In the genomic region with DNA sequence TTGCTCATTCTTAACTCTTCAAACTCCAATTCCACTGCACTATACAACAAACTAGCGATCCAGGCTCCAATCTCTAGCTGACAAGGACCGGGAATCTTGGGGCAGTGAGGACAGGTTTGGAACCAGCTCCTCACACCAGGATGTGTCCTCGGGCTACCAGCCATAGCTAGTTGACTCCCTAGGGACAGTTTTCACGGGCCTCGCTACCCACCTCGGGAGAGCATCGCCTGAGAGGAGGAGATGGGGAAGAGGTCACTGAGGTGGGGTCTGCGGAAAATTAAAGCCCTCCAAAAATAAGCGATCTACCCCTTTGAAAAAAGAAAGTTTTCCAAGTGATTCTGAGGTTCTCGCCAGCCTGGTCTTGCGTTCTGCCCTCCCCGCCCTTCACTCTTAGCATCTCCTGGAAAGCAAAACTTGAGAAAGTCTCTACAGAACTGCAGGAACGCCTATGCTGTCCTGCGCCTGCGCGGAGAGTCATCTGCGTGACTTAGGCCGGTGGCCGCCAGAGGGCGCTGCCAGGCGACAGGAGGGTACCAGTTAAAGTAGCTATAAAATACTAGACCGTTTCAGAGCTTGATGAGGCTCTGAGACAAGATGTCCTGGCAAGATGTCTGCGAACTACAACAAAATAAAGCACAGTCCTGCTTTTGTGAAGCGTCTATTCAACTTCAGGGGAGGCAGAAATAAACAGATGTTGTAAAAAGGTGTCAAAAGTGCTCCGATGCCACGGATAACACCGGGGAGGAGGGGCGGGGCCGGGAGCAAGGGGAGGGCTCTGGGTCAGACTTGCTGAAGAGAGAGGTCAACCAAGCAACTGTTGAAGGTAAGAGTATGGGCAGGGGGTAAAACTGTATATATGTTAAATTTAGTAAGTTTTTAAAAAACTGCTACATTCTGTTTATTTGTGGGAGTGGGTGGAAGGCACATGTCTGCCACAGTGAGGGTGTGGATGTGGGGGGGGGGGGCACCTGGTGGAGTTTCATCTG, we compare ENCODE assay signal across 8 mouse cellular contexts. TPM values are rescaled to one million over a fixed set of nuclear protein-coding genes. Genes with fewer than 3 reads are reported as not detected.
DNase-seq lines count a peak whose midpoint lies in the region; ATAC-seq and TF ChIP-seq lines count a peak whose summit lies in the region.

No protein-coding gene starts in this region.

- H3K27me3 ChIP-seq in E14TG2a.4 (ENCODE audit: insufficient read depth, low read length), result peaks cover 26% of the 10 kb centered on the region
- peaks cover 51% of the 10 kb centered on the region for H3K27me3 ChIP-seq in forebrain, embryonic 12.5 days
- peaks cover 51% of the 10 kb centered on the region for H3K27me3 ChIP-seq in heart, postnatal 0 days (ENCODE audit: control insufficient read depth, insufficient read depth, low read length)
- peaks cover 31% of the 10 kb centered on the region for H3K27me3 ChIP-seq in liver, embryonic 14.5 days (ENCODE audit: control insufficient read depth, insufficient read depth, low read length)
- peaks cover 10% of the 10 kb centered on the region for H3K27me3 ChIP-seq in neural tube, embryonic 11.5 days (ENCODE audit: control insufficient read depth, insufficient read depth, low read length)
- peaks cover 26% of the 10 kb centered on the region for H3K27me3 ChIP-seq in stomach, embryonic 16.5 days (ENCODE audit: control insufficient read depth, insufficient read depth, low read length)

- peak; percentile 80 for DNase-seq in c-Kit-positive CD71-positive TER-119-positive erythroid progenitor cells, embryonic 14.5 days (ENCODE audit: low spot score)
- peak; percentile 84 for DNase-seq in heart, postnatal 0 days (ENCODE audit: low spot score)
- DNase-seq in kidney, postnatal 36 days, result peak; percentile 86 to 97
- peak; percentile 49 to 66 (median 54) for DNase-seq in liver, embryonic 14.5 days (ENCODE audit: low read depth in 3 of 3, low spot score in 3 of 3)
- DNase-seq in neural tube, embryonic 11.5 days (ENCODE audit: low spot score), result peak; percentile 91

- H3K4me2 ChIP-seq in forebrain, embryonic 12.5 days, result peak overlapping the region; percentile 53
- peak overlapping the region; percentile 47 for H3K4me2 ChIP-seq in heart, postnatal 0 days (ENCODE audit: low read depth, low read length)
- H3K4me2 ChIP-seq in liver, embryonic 14.5 days (ENCODE audit: low read depth), result peak overlapping the region; percentile 48
- peak overlapping the region; percentile 40 for H3K4me2 ChIP-seq in neural tube, embryonic 11.5 days (ENCODE audit: low read depth)
- peak overlapping the region; percentile 44 for H3K4me2 ChIP-seq in stomach, embryonic 16.5 days (ENCODE audit: low read depth, low read length)

- ATAC-seq in forebrain, embryonic 12.5 days (ENCODE audit: low FRiP score), result peak; percentile 72; the same call in 1 of the 2 replicates
- peak; percentile 70; the same call in 1 of the 2 replicates for ATAC-seq in heart, postnatal 0 days (ENCODE audit: insufficient read depth, low read depth)
- peak; percentile 62; the same call in 1 of the 2 replicates for ATAC-seq in liver, embryonic 14.5 days (ENCODE audit: insufficient read depth)
- ATAC-seq in neural tube, embryonic 11.5 days (ENCODE audit: insufficient read depth, low FRiP score, low TSS enrichment), result peak; percentile 48; the same call in 1 of the 2 replicates
- ATAC-seq in stomach, embryonic 16.5 days (ENCODE audit: insufficient read depth, low FRiP score), result peak; percentile 58; the same call in 1 of the 2 replicates

- no peak for TF ChIP-seq EP300 in heart, postnatal 0 days (IDR thresholded peaks at IDR 0.05; ENCODE audit: low read depth)
- no peak for TF ChIP-seq EP300 in liver, embryonic 14.5 days (IDR thresholded peaks at IDR 0.05; ENCODE audit: low read depth)

- peak; percentile 83 for TF ChIP-seq CTCF in E14TG2a.4 (conservative IDR thresholded peaks at IDR 0.05; ENCODE audit: low read length)
- peak; percentile 95 for TF ChIP-seq CTCF in heart, postnatal 0 days (IDR thresholded peaks at IDR 0.05; ENCODE audit: low read depth)
- TF ChIP-seq CTCF in liver, embryonic 14.5 days (IDR thresholded peaks at IDR 0.05; ENCODE audit: low read depth), result peak; percentile 96

- H3K27ac ChIP-seq in forebrain, embryonic 12.5 days, result no peak overlapping the region
- H3K27ac ChIP-seq in heart, postnatal 0 days (ENCODE audit: low read depth), result no peak overlapping the region
- no peak overlapping the region for H3K27ac ChIP-seq in liver, embryonic 14.5 days
- H3K27ac ChIP-seq in neural tube, embryonic 11.5 days (ENCODE audit: low read depth, low read length), result no peak overlapping the region
- H3K27ac ChIP-seq in stomach, embryonic 16.5 days (ENCODE audit: low read length), result no peak overlapping the region

- 5% methylated on average over 29 of the region's 29 CpGs for WGBS in forebrain, embryonic 12.5 days
- 7% methylated on average over 29 of the region's 29 CpGs for WGBS in heart, postnatal 0 days
- 5% methylated on average over 29 of the region's 29 CpGs for WGBS in liver, embryonic 14.5 days (ENCODE audit: insufficient replicate concordance)
- 5% methylated on average over 29 of the region's 29 CpGs for WGBS in neural tube, embryonic 11.5 days
- WGBS in stomach, embryonic 16.5 days, result 7% methylated on average over 29 of the region's 29 CpGs

- peak overlapping the region; percentile 21 for H3K4me3 ChIP-seq in E14TG2a.4 (replicated peaks; ENCODE audit: low read length)
- peak overlapping the region; percentile 31 for H3K4me3 ChIP-seq in forebrain, embryonic 12.5 days (replicated peaks)
- H3K4me3 ChIP-seq in heart, postnatal 0 days (ENCODE audit: low read depth, low read length), result peak overlapping the region; percentile 23
- peak overlapping the region in 1 of 2 experiments; percentile 39; a peak in 2 of 4 replicates for H3K4me3 ChIP-seq in liver, embryonic 14.5 days (ENCODE audit: insufficient read depth in 1 of 2, low read depth in 2 of 2, low read length in 2 of 2)
- peak overlapping the region; percentile 16 for H3K4me3 ChIP-seq in neural tube, embryonic 11.5 days (ENCODE audit: low read depth, low read length)
- H3K4me3 ChIP-seq in stomach, embryonic 16.5 days (replicated peaks; ENCODE audit: low read length), result peak overlapping the region; percentile 14

- H3K9me3 ChIP-seq in E14TG2a.4 (ENCODE audit: low read length), result no peaks in the 10 kb centered on the region
- H3K9me3 ChIP-seq in forebrain, embryonic 12.5 days, result no peaks in the 10 kb centered on the region
- no peaks in the 10 kb centered on the region for H3K9me3 ChIP-seq in heart, postnatal 0 days (replicated peaks; ENCODE audit: control insufficient read depth, low read length)
- no peaks in the 10 kb centered on the region for H3K9me3 ChIP-seq in liver, embryonic 14.5 days (ENCODE audit: control insufficient read depth, low read length)
- no peaks in the 10 kb centered on the region for H3K9me3 ChIP-seq in neural tube, embryonic 11.5 days (ENCODE audit: control insufficient read depth, low read length)
- H3K9me3 ChIP-seq in stomach, embryonic 16.5 days (replicated peaks; ENCODE audit: control insufficient read depth, low read length), result no peaks in the 10 kb centered on the region

- peak overlapping the region; percentile 40 for H3K9ac ChIP-seq in forebrain, embryonic 12.5 days
- H3K9ac ChIP-seq in heart, postnatal 0 days (replicated peaks; ENCODE audit: low read depth, low read length), result no peak overlapping the region
- H3K9ac ChIP-seq in liver, embryonic 14.5 days (replicated peaks), result no peak overlapping the region
- H3K9ac ChIP-seq in neural tube, embryonic 11.5 days (ENCODE audit: low read length), result no peak overlapping the region
- H3K9ac ChIP-seq in stomach, embryonic 16.5 days (ENCODE audit: low read length), result 0 out of 2 replicates have a peak overlapping the region, but pooled peaks have one; percentile 16

- H3K36me3 ChIP-seq in E14TG2a.4 (ENCODE audit: insufficient read depth, low read length), result no peaks in the 10 kb centered on the region
- H3K36me3 ChIP-seq in forebrain, embryonic 12.5 days (replicated peaks), result no peaks in the 10 kb centered on the region
- no peaks in the 10 kb centered on the region for H3K36me3 ChIP-seq in heart, postnatal 0 days (replicated peaks; ENCODE audit: control insufficient read depth, insufficient read depth, low read length)
- H3K36me3 ChIP-seq in liver, embryonic 14.5 days (replicated peaks; ENCODE audit: control insufficient read depth, insufficient read depth, low read depth), result no peaks in the 10 kb centered on the region
- H3K36me3 ChIP-seq in neural tube, embryonic 11.5 days (ENCODE audit: control insufficient read depth, insufficient read depth, low read length), result no peaks in the 10 kb centered on the region
- H3K36me3 ChIP-seq in stomach, embryonic 16.5 days (ENCODE audit: control insufficient read depth, insufficient read depth, low read length), result no peaks in the 10 kb centered on the region

- peaks cover 30% of the 10 kb centered on the region for H3K4me1 ChIP-seq in E14TG2a.4 (replicated peaks; ENCODE audit: low read depth, low read length)
- H3K4me1 ChIP-seq in forebrain, embryonic 12.5 days, result peaks cover 4% of the 10 kb centered on the region; the same call in 1 of the 2 replicates
- H3K4me1 ChIP-seq in heart, postnatal 0 days (ENCODE audit: control insufficient read depth, insufficient read depth), result 0 out of 2 replicates have a peak, but pooled peaks cover 3% of the 10 kb centered on the region
- H3K4me1 ChIP-seq in liver, embryonic 14.5 days (replicated peaks; ENCODE audit: control insufficient read depth in 2 of 2, insufficient read depth in 2 of 2, low read length in 1 of 2), result peaks cover 2 to 4% of the 10 kb centered on the region in 2 experiments; a peak in 2 of 4 replicates
- no peaks in the 10 kb centered on the region for H3K4me1 ChIP-seq in neural tube, embryonic 11.5 days (ENCODE audit: control insufficient read depth, insufficient read depth, low read length)
- no peaks in the 10 kb centered on the region for H3K4me1 ChIP-seq in stomach, embryonic 16.5 days (ENCODE audit: control insufficient read depth, insufficient read depth, low read length)

RNA-seq across cellular contexts. Expression of a gene that starts 6.4 kb away (rescaled TPM):
- 85.7 and 87.5 TPM in 2 replicates for polyA plus RNA-seq in forebrain, embryonic 12.5 days (2016; fragmentation: Nextera tagmentation; extraction: Ambion mirVana)
- total RNA-seq in heart, postnatal 0 days (2014; rRNA removed; ENCODE audit: low replicate concordance), result 4.7 and 6.3 TPM in 2 replicates
- 24.3 and 25.3 TPM in 2 replicates for polyA plus RNA-seq in heart, postnatal 0 days (2015; fragmentation: Nextera tagmentation; extraction: Ambion mirVana)
- 1.7 and 4.0 TPM in 2 replicates for polyA plus RNA-seq in liver, embryonic 14.5 days (2012; rRNA removed)
- 14.0 and 14.4 TPM in 2 replicates for polyA plus RNA-seq in liver, embryonic 14.5 days (2014; fragmentation: Nextera tagmentation; extraction: Ambion mirVana)
- polyA plus RNA-seq in neural tube, embryonic 11.5 days (2014; fragmentation: Nextera tagmentation; extraction: Ambion mirVana), result 75.0 and 76.5 TPM in 2 replicates
- polyA plus RNA-seq in stomach, embryonic 16.5 days (2015; fragmentation: Nextera tagmentation; extraction: Ambion mirVana), result 31.7 and 37.9 TPM in 2 replicates

RNA-seq across cellular contexts. Expression of a gene that starts 24.6 kb away (rescaled TPM):
- polyA plus RNA-seq in forebrain, embryonic 12.5 days (2016; fragmentation: Nextera tagmentation; extraction: Ambion mirVana), result 1.5 and 2.2 TPM in 2 replicates
- total RNA-seq in heart, postnatal 0 days (2014; rRNA removed; ENCODE audit: low replicate concordance), result not detected in 2 replicates
- not detected in 2 replicates for polyA plus RNA-seq in heart, postnatal 0 days (2015; fragmentation: Nextera tagmentation; extraction: Ambion mirVana)
- not detected in 2 replicates for polyA plus RNA-seq in liver, embryonic 14.5 days (2012; rRNA removed)
- polyA plus RNA-seq in liver, embryonic 14.5 days (2014; fragmentation: Nextera tagmentation; extraction: Ambion mirVana), result not detected in 2 replicates
- polyA plus RNA-seq in neural tube, embryonic 11.5 days (2014; fragmentation: Nextera tagmentation; extraction: Ambion mirVana), result 0.30 and 0.36 TPM in 2 replicates
- polyA plus RNA-seq in stomach, embryonic 16.5 days (2015; fragmentation: Nextera tagmentation; extraction: Ambion mirVana), result not detected in 2 replicates

RNA-seq across cellular contexts. Expression of a gene that starts 55.8 kb away (rescaled TPM):
- polyA plus RNA-seq in forebrain, embryonic 12.5 days (2016; fragmentation: Nextera tagmentation; extraction: Ambion mirVana), result not detected in 2 replicates
- total RNA-seq in heart, postnatal 0 days (2014; rRNA removed; ENCODE audit: low replicate concordance), result not detected in 2 replicates
- polyA plus RNA-seq in heart, postnatal 0 days (2015; fragmentation: Nextera tagmentation; extraction: Ambion mirVana), result 0.07 TPM in 2 replicates
- polyA plus RNA-seq in liver, embryonic 14.5 days (2012; rRNA removed), result 0.03 and 0.05 TPM in 2 replicates
- polyA plus RNA-seq in liver, embryonic 14.5 days (2014; fragmentation: Nextera tagmentation; extraction: Ambion mirVana), result not detected in 2 replicates
- not detected in 2 replicates for polyA plus RNA-seq in neural tube, embryonic 11.5 days (2014; fragmentation: Nextera tagmentation; extraction: Ambion mirVana)
- polyA plus RNA-seq in stomach, embryonic 16.5 days (2015; fragmentation: Nextera tagmentation; extraction: Ambion mirVana), result 3.4 and 4.0 TPM in 2 replicates

Comparison
In these comparisons a context has a peak if more than half of its experiments do, and no peak if none do; other contexts are left out.
1. H3K9ac ChIP-seq: peak in forebrain, embryonic 12.5 days (single experiment) and stomach, embryonic 16.5 days (single experiment); none in heart, postnatal 0 days (single experiment), liver, embryonic 14.5 days (single experiment) and neural tube, embryonic 11.5 days (single experiment).
2. Peak in every context shown above with its lines, with median percentiles within 50 percentile points of each other: CTCF ChIP-seq, DNase-seq, ATAC-seq and H3K4me2 ChIP-seq.